Mouse (Mus musculus) MEL (cell line): Measurements from ENCODE around the gene Cyb5d2. TPM values are rescaled to one million over a fixed set of nuclear protein-coding genes. Genes with fewer than 3 reads are reported as not detected.

Source experiments
- DNase-seq: peaks from one replicate; pipeline ENCODE4 v3.0.0; 2011; ENCODE audit warnings: low read depth, low spot score
- H3K27ac ChIP-seq: 2 replicates; pipeline ENCODE4 v1.5.1; 2012; ENCODE audit warnings: low read depth, mild to moderate bottlenecking, control low read depth, low read length, moderate library complexity; ENCODE audit not compliant: control insufficient read depth
- H3K27me3 ChIP-seq, 2 experiments: fragments of 150-350 bp in 1 of 2; sonication (generic) in 1 of 2; 2 replicates each; pipeline ENCODE4 v1.6.1; 2012; ENCODE audit warnings: low read length in 2 of 2, mild to moderate bottlenecking in 2 of 2, improper control_type of control experiment in 1 of 2, moderate library complexity in 1 of 2; ENCODE audit not compliant: insufficient read depth in 2 of 2, control insufficient read depth in 1 of 2
- H3K36me3 ChIP-seq, 2 experiments: 2 replicates each; pipeline ENCODE4 v1.6.1; 2012 to 2014; ENCODE audit warnings: low read length in 2 of 2, improper control_type of control experiment in 1 of 2, inconsistent platforms in 1 of 2, mild to moderate bottlenecking in 1 of 2; ENCODE audit not compliant: insufficient read depth in 2 of 2, control insufficient read depth in 1 of 2
- H3K4me1 ChIP-seq, 2 experiments: fragments of 150-350 bp in 1 of 2; sonication (generic) in 1 of 2; 2 replicates each; pipeline ENCODE4 v1.6.1; 2012; ENCODE audit warnings: low read length in 2 of 2, improper control_type of control experiment in 1 of 2, mild to moderate bottlenecking in 1 of 2; ENCODE audit not compliant: insufficient read depth in 2 of 2, control insufficient read depth in 1 of 2
- H3K4me3 ChIP-seq, 2 experiments: fragments of 150-350 bp in 1 of 2; sonication (generic) in 1 of 2; 2 replicates each; pipeline ENCODE4 v1.5.1; 2012; ENCODE audit warnings: low read depth in 2 of 2, low read length in 2 of 2, mild to moderate bottlenecking in 2 of 2, moderate library complexity in 2 of 2, control low read depth in 1 of 2, improper control_type of control experiment in 1 of 2; ENCODE audit not compliant: control insufficient read depth in 1 of 2, insufficient read depth in 1 of 2
- H3K79me2 ChIP-seq: 2 replicates; pipeline ENCODE4 v1.6.1; 2012; ENCODE audit warnings: mild to moderate bottlenecking, low read length, moderate library complexity; ENCODE audit not compliant: control insufficient read depth, poor library complexity, insufficient read depth
- H3K9ac ChIP-seq: 2 replicates; pipeline ENCODE4 v1.6.1; 2012; ENCODE audit warnings: low read depth, mild to moderate bottlenecking, control low read depth, low read length, moderate library complexity; ENCODE audit not compliant: control insufficient read depth, poor library complexity, severe bottlenecking
- H3K9me3 ChIP-seq: fragments of 150-350 bp; sonication (generic); replicated peaks from 2 replicates; pipeline ENCODE4 v1.6.1; 2012; ENCODE audit warnings: mild to moderate bottlenecking, low read length, improper control_type of control experiment, moderate library complexity; ENCODE audit not compliant: insufficient read depth
- CHD2 ChIP-seq: IDR thresholded peaks from 2 replicates; pipeline ENCODE4 v1.6.1; 2011; ENCODE audit warnings: low read length, improper control_type of control experiment
- ELF1 ChIP-seq: IDR thresholded peaks from 2 replicates; pipeline ENCODE4 v1.6.1; 2014; ENCODE audit warnings: low read depth, mild to moderate bottlenecking, inconsistent platforms, low read length, improper control_type of control experiment, moderate library complexity
- ETS1 ChIP-seq: IDR thresholded peaks from 2 replicates; pipeline ENCODE4 v1.6.1; 2012; ENCODE audit warnings: low read depth, mild to moderate bottlenecking, inconsistent platforms, low read length, improper control_type of control experiment, moderate library complexity
- GABPA ChIP-seq: IDR thresholded peaks from 2 replicates; pipeline ENCODE4 v1.6.1; 2012; ENCODE audit warnings: low read depth, mild to moderate bottlenecking, inconsistent platforms, low read length, improper control_type of control experiment, moderate library complexity
- GATA1 ChIP-seq: IDR thresholded peaks from 2 replicates; pipeline ENCODE4 v1.6.1; 2011; ENCODE audit warnings: low read depth, low read length, improper control_type of control experiment
- HCFC1 ChIP-seq: IDR thresholded peaks from 2 replicates; pipeline ENCODE4 v1.6.1; 2012; ENCODE audit warnings: low read depth, mild to moderate bottlenecking, inconsistent platforms, low read length, improper control_type of control experiment, moderate library complexity
- JUND ChIP-seq: IDR thresholded peaks from 2 replicates; pipeline ENCODE4 v1.6.1; 2011; ENCODE audit warnings: low read depth, mild to moderate bottlenecking, improper control_type of control experiment, low read length
- KAT2A ChIP-seq: conservative IDR thresholded peaks from 2 replicates; pipeline ENCODE4 v1.6.1; 2012; ENCODE audit warnings: low read depth, low read length, improper control_type of control experiment, inconsistent platforms
- MAFK ChIP-seq: IDR thresholded peaks from 2 replicates; pipeline ENCODE4 v1.6.1; 2011; ENCODE audit warnings: low read depth, mild to moderate bottlenecking, low read length, improper control_type of control experiment, borderline replicate concordance
- MAZ ChIP-seq: IDR thresholded peaks from 2 replicates; pipeline ENCODE4 v1.6.1; 2012; ENCODE audit warnings: low read depth, mild to moderate bottlenecking, inconsistent platforms, low read length, improper control_type of control experiment
- NELFE ChIP-seq: IDR thresholded peaks from 2 replicates; pipeline ENCODE4 v1.6.1; 2011; ENCODE audit warnings: low read depth, low read length, improper control_type of control experiment
- POLR2AphosphoS5 ChIP-seq: IDR thresholded peaks from 2 replicates; pipeline ENCODE4 v1.6.1; 2012; ENCODE audit warnings: low read depth, borderline replicate concordance, mild to moderate bottlenecking, inconsistent platforms, low read length, moderate library complexity, mixed read lengths
- SMC3 ChIP-seq: IDR thresholded peaks from 2 replicates; pipeline ENCODE4 v1.6.1; 2011; ENCODE audit warnings: low read depth, low read length, improper control_type of control experiment
- TAL1 ChIP-seq: IDR thresholded peaks from 2 replicates; pipeline ENCODE4 v1.6.1; 2012; ENCODE audit warnings: mild to moderate bottlenecking, inconsistent platforms, low read length, moderate library complexity, mixed read lengths
- USF1 ChIP-seq: IDR thresholded peaks from 2 replicates; pipeline ENCODE4 v1.6.1; 2014; ENCODE audit warnings: low read depth, mild to moderate bottlenecking, inconsistent platforms, low read length, improper control_type of control experiment, moderate library complexity
- ZKSCAN1 ChIP-seq: IDR thresholded peaks from 2 replicates; pipeline ENCODE4 v1.6.1; 2012; ENCODE audit warnings: low read depth, mild to moderate bottlenecking, inconsistent platforms, low read length, improper control_type of control experiment, moderate library complexity
- ZNF384 ChIP-seq: IDR thresholded peaks from 2 replicates; pipeline ENCODE4 v1.6.1; 2012; ENCODE audit warnings: low read depth, mild to moderate bottlenecking, inconsistent platforms, low read length, improper control_type of control experiment
- polyA plus RNA-seq, 2 experiments: library from polyadenylated mRNA; stranded (reverse) in 1 of 2; unstranded in 1 of 2; fragments of >175 nt in 1 of 2; fragments of >200 nt in 1 of 2; gene quantifications; 2 replicates each; pipeline versions ENCODE4 v1.2.1 to v1.2.4; 2012; ENCODE audit warnings: low replicate concordance in 2 of 2, low read depth in 1 of 2; ENCODE audit not compliant: insufficient read length in 2 of 2, insufficient read depth in 1 of 2, missing spikeins in 1 of 2
- total RNA-seq: library from RNA; depleted of rRNA; stranded (reverse); fragments of 300-350 nt; gene quantifications from 2 replicates; pipeline ENCODE4 v1.2.3, GENCODE M21; 2012

The Cyb5d2 gene
- total and polyA plus RNA-seq, 3 experiments, result 4.6 to 7.2 TPM; not detected in 1

- no peaks in the 10 kb centered on the region for H3K9me3 ChIP-seq
- no peak overlapping the region for H3K4me3 ChIP-seq
- no peak overlapping the region for H3K9ac ChIP-seq
- H3K79me2 ChIP-seq, result no peaks in the 10 kb centered on the region
- DNase-seq, result no peak
- H3K27me3 ChIP-seq, result no peaks in the 10 kb centered on the region
- no peak overlapping the region for H3K27ac ChIP-seq
- H3K36me3 ChIP-seq, result peaks cover 0 to 27% of the 10 kb centered on the region in 2 experiments; a peak in 2 of 4 replicates
- H3K4me1 ChIP-seq, result no peaks in the 10 kb centered on the region
- TF ChIP-seq HCFC1, result no peak
- no peak for TF ChIP-seq TAL1
- no peak for TF ChIP-seq KAT2A
- TF ChIP-seq ELF1, result no peak
- TF ChIP-seq MAZ, result no peak
Observed at GRCm38 (mm10) chr11:72829869-72830268, 33.9 kb upstream of the Cyb5d2 start.

- no peak for DNase-seq
- Histone ChIP-seq H3K36me3 (peaks cover 0 to 41% of the 10 kb centered on the region in 2 experiments; a peak in 2 of 4 replicates), H3K9me3 (no peaks in the 10 kb centered on the region), H3K79me2 (no peaks in the 10 kb centered on the region), H3K9ac (no peak overlapping the region), H3K27me3 (no peaks in the 10 kb centered on the region), H3K4me1 (no peaks in the 10 kb centered on the region), H3K4me3 (no peak overlapping the region), H3K27ac (no peak overlapping the region)
- TF ChIP-seq ZNF384 (no peak), ETS1 (no peak), JUND (no peak), USF1 (no peak), NELFE (no peak), ZKSCAN1 (no peak), CHD2 (no peak), ELF1 (no peak)
Observed at GRCm38 (mm10) chr11:72821041-72821440, 25.1 kb upstream of the Cyb5d2 start.

- Histone ChIP-seq H3K9ac (no peak overlapping the region), H3K27ac (no peak overlapping the region), H3K79me2 (no peaks in the 10 kb centered on the region; the same call in 1 of the 2 replicates), H3K9me3 (no peaks in the 10 kb centered on the region), H3K4me3 (no peak overlapping the region), H3K27me3 (no peaks in the 10 kb centered on the region), H3K4me1 (no peaks in the 10 kb centered on the region), H3K36me3 (peaks cover 0 to 30% of the 10 kb centered on the region in 2 experiments; a peak in 2 of 4 replicates)
- DNase-seq, result no peak
- TF ChIP-seq SMC3 (no peak), GATA1 (no peak), MAFK (no peak), GABPA (no peak), POLR2AphosphoS5 (no peak)
Observed at GRCm38 (mm10) chr11:72818067-72818466, 22.1 kb upstream of the Cyb5d2 start.
